Mouse (Mus musculus): ENCODE measurements around the gene Vnn3. TPM values are rescaled to one million over a fixed set of nuclear protein-coding genes. Genes with fewer than 3 reads are reported as not detected.

Gene Vnn3
- total RNA-seq (2017), result 1.0 TPM in 1 of 2 replicates, not detected in the other

GRCm38 (mm10) chr10:23851228-23851912 is at the start of gene Vnn3:
Gene Vnn3, plus strand, starts transcription at chr10:23851462.
- ATAC-seq (replicated peaks in 1 of 2; ENCODE audit: insufficient read depth in 1 of 2, low FRiP score in 2 of 2, low TSS enrichment in 1 of 2, low read depth in 1 of 2, poor library complexity in 2 of 2, severe bottlenecking in 2 of 2), result peak in 1 of 2 experiments; percentile 39; a peak in 1 of 4 replicates

DNA sequence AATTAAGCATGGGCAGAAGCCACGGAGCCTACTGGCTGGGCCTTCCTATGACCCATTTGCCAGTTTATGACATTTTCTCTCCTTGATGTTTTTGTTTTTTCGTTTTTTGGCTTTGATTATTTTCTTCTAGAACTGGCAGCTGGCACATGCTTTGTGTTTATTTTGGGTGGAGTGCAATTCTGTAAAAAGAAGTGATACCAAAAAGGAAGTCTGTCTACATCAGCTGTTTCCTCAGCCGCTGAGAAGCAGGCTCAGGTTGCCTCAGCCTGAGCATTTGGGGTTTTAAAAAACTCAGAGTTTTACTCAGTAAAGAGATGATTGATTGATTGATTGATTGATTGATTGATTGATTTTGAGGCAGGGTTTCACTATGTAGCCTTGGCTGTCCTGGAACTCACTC is 48.4 kb upstream of the Vnn3 start:
- ATAC-seq (replicated peaks in 1 of 2; ENCODE audit: insufficient read depth in 1 of 2, low FRiP score in 2 of 2, low TSS enrichment in 1 of 2, low read depth in 1 of 2, poor library complexity in 2 of 2, severe bottlenecking in 2 of 2), result peak; percentile 27 to 56; a peak in 1 of 4 replicates

DNA sequence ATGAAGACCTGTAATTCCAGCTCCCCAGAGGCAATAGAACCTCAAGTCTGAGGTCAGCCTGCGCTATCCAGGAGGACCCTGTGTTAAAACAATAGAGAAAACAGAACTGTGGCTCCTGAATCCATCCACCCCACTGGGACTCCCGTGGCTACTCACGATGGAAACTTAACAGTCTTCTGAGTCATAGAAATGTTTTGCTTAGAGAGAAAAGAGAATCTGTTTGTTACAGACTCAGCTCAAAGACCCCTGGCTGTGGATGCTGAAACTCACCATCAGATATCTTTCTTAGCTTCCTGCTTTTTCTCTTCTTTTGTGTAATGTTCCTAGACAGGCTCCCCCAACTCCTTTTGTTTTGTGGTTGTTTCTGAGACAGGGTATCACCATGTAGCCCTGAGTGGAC is 46.6 kb upstream of the Vnn3 start:
- ATAC-seq (replicated peaks in 1 of 2; ENCODE audit: insufficient read depth in 1 of 2, low FRiP score in 2 of 2, low TSS enrichment in 1 of 2, low read depth in 1 of 2, poor library complexity in 2 of 2, severe bottlenecking in 2 of 2), result no peak

DNA sequence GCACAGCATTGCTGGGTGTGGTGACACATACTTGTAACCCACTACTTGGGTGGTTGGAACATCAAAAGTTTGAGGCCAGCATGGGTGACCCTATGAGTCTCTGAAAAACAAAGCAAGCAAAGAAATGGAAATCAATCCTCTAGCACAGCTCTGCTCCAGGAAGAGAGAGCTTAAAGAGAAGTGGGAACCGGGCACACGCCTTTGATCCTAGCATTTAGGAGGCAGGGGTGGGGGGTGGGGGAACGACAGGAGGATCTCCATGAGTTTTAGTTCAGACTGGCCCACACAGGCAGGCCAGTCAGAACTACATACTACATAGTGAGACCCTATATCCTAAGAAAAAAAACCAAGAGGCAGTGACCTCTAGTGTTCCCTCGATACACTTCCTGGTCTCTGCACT is 45.1 kb upstream of the Vnn3 start:
- no peak for ATAC-seq (replicated peaks in 1 of 2; ENCODE audit: insufficient read depth in 1 of 2, low FRiP score in 2 of 2, low TSS enrichment in 1 of 2, low read depth in 1 of 2, poor library complexity in 2 of 2, severe bottlenecking in 2 of 2)

DNA sequence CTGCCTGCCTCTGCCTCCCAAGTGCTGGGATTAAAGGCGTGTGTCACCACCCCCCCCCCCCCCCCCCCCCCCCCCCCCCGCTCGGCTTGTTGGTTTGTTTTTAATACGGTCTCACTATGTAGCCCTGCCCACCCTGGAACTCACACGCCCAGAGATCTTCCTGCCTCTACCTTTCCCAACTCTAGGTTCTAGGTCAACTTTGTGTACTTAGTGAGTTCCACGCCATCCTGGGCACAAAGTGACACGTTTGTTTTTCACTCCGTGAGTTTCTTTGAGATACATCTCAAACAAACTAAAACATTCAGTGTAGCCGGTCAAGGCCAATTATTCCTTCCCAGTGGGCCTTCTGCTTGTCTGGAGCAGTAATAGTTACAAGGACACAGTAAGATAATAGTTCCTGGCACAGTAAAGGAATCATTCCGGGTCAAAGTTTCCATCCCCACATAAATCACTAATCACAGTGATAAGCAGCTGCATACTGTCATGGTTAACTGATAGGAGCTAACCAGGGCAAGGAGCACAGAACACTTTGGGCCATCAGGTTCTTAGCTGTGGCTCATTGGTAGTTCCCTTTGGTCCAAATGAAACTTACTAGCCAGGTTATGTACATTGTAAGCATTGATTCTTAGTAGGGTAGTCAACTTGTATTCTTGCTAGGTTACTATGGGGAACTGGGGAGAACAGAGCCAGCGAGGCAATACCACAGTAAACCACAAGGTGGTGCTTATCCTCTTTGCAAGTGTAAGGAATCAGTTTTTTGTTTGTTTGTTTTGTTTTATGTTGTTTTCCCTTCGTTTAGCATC is 39.4 kb upstream of the Vnn3 start:
- peak; percentile 49 to 80; a peak in 3 of 4 replicates for ATAC-seq (replicated peaks in 1 of 2; ENCODE audit: insufficient read depth in 1 of 2, low FRiP score in 2 of 2, low TSS enrichment in 1 of 2, low read depth in 1 of 2, poor library complexity in 2 of 2, severe bottlenecking in 2 of 2)

- ATAC-seq (replicated peaks in 1 of 2; ENCODE audit: insufficient read depth in 1 of 2, low FRiP score in 2 of 2, low TSS enrichment in 1 of 2, low read depth in 1 of 2, poor library complexity in 2 of 2, severe bottlenecking in 2 of 2), result no peak
These were observed 38.9 kb upstream of the Vnn3 start for GRCm38 (mm10) chr10:23812438-23812759.

- no peak for ATAC-seq (replicated peaks in 1 of 2; ENCODE audit: insufficient read depth in 1 of 2, low FRiP score in 2 of 2, low TSS enrichment in 1 of 2, low read depth in 1 of 2, poor library complexity in 2 of 2, severe bottlenecking in 2 of 2)
These were observed 38.2 kb upstream of the Vnn3 start for GRCm38 (mm10) chr10:23812852-23813766.

- peak; percentile 32 to 53; a peak in 2 of 4 replicates for ATAC-seq (replicated peaks in 1 of 2; ENCODE audit: insufficient read depth in 1 of 2, low FRiP score in 2 of 2, low TSS enrichment in 1 of 2, low read depth in 1 of 2, poor library complexity in 2 of 2, severe bottlenecking in 2 of 2)
These were observed 36.1 kb upstream of the Vnn3 start for GRCm38 (mm10) chr10:23815168-23815567.

DNA sequence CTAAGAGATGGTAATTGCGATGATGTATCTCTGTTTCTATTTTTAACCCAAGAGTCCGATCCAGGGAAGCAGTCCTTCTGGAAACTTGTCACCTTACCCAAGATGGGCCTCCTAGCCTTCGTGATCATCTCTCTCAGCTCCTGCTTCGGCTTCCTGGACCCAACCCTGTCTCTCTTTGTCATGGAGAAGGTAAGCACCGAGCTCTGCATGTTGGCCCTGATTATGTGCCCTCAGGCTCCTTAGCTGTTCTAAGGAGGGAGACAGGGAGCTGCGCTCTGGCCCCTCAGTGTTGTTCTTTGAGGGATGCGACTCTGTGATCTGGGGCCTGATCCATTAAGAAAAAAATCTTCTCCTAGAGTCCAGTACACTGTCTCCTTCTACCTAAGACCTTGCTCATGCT is 35.0 kb upstream of the Vnn3 start:
- ATAC-seq (replicated peaks in 1 of 2; ENCODE audit: insufficient read depth in 1 of 2, low FRiP score in 2 of 2, low TSS enrichment in 1 of 2, low read depth in 1 of 2, poor library complexity in 2 of 2, severe bottlenecking in 2 of 2), result no peak

- no peak for ATAC-seq (replicated peaks in 1 of 2; ENCODE audit: insufficient read depth in 1 of 2, low FRiP score in 2 of 2, low TSS enrichment in 1 of 2, low read depth in 1 of 2, poor library complexity in 2 of 2, severe bottlenecking in 2 of 2)
These were observed 24.7 kb upstream of the Vnn3 start for GRCm38 (mm10) chr10:23826516-23826915.

GRCm38 (mm10) chr10:23836003-23836964 is 15.0 kb upstream of the Vnn3 start:
- ATAC-seq (replicated peaks in 1 of 2; ENCODE audit: insufficient read depth in 1 of 2, low FRiP score in 2 of 2, low TSS enrichment in 1 of 2, low read depth in 1 of 2, poor library complexity in 2 of 2, severe bottlenecking in 2 of 2), result no peak

- no peak for ATAC-seq (replicated peaks in 1 of 2; ENCODE audit: insufficient read depth in 1 of 2, low FRiP score in 2 of 2, low TSS enrichment in 1 of 2, low read depth in 1 of 2, poor library complexity in 2 of 2, severe bottlenecking in 2 of 2)
These were observed 14.1 kb upstream of the Vnn3 start for GRCm38 (mm10) chr10:23837115-23837514.

DNA sequence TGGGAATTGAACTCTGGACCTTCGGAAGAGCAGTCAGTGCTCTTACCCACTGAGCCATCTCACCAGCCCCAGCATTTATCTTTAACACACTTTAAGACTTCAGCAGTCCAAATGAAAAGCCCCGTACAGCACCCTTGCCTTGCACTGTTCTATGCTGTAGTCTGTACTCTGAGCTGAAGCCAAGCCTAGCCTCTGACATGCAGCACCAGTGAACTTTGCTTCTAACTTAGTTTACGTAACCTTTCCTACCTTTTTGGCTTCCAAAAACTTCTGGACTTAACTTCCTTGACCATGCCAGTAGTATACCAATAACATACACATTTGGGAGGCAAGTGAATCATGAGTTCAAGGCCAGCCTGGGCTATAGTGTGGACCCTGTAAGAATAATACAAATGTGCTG is 12.4 kb upstream of the Vnn3 start:
- no peak for ATAC-seq (replicated peaks in 1 of 2; ENCODE audit: insufficient read depth in 1 of 2, low FRiP score in 2 of 2, low TSS enrichment in 1 of 2, low read depth in 1 of 2, poor library complexity in 2 of 2, severe bottlenecking in 2 of 2)

GRCm38 (mm10) chr10:23839368-23839767 is 11.9 kb upstream of the Vnn3 start:
- no peak for ATAC-seq (replicated peaks in 1 of 2; ENCODE audit: insufficient read depth in 1 of 2, low FRiP score in 2 of 2, low TSS enrichment in 1 of 2, low read depth in 1 of 2, poor library complexity in 2 of 2, severe bottlenecking in 2 of 2)

- ATAC-seq (replicated peaks in 1 of 2; ENCODE audit: insufficient read depth in 1 of 2, low FRiP score in 2 of 2, low TSS enrichment in 1 of 2, low read depth in 1 of 2, poor library complexity in 2 of 2, severe bottlenecking in 2 of 2), result no peak
These were observed 10.8 kb upstream of the Vnn3 start for GRCm38 (mm10) chr10:23840496-23840895.

GRCm38 (mm10) chr10:23852096-23852495 is 834 bp downstream of the Vnn3 start:
- ATAC-seq (replicated peaks in 1 of 2; ENCODE audit: insufficient read depth in 1 of 2, low FRiP score in 2 of 2, low TSS enrichment in 1 of 2, low read depth in 1 of 2, poor library complexity in 2 of 2, severe bottlenecking in 2 of 2), result no peak

Measured in hematopoietic stem cell, adult 5-6 weeks (primary cell).